Mouse (Mus musculus): ENCODE data around the gene Olfr822. TPM values are rescaled to one million over a fixed set of nuclear protein-coding genes. Genes with fewer than 3 reads are reported as not detected.

Gene Olfr822
- polyA plus RNA-seq, 1 experiment from 2014 or later = not detected

Other genes with a start within 250 kb of the Olfr822 start
- gene Olfr812, start 225.1 kb upstream of the Olfr822 start, polyA plus RNA-seq (2014; fragmentation: Nextera tagmentation; extraction: Ambion mirVana) = not detected in 2 replicates
- gene Olfr813, start 215.8 kb upstream of the Olfr822 start, polyA plus RNA-seq (2014; fragmentation: Nextera tagmentation; extraction: Ambion mirVana) = not detected in 2 replicates
- gene Olfr814, start 191.4 kb upstream of the Olfr822 start, polyA plus RNA-seq (2014; fragmentation: Nextera tagmentation; extraction: Ambion mirVana) = not detected in 2 replicates
- not detected in 2 replicates for gene Olfr815, start 165.3 kb upstream of the Olfr822 start, polyA plus RNA-seq (2014; fragmentation: Nextera tagmentation; extraction: Ambion mirVana)
- not detected in 2 replicates for gene Olfr816, start 155.6 kb upstream of the Olfr822 start, polyA plus RNA-seq (2014; fragmentation: Nextera tagmentation; extraction: Ambion mirVana)
- gene Olfr818, start 122.1 kb upstream of the Olfr822 start, polyA plus RNA-seq (2014; fragmentation: Nextera tagmentation; extraction: Ambion mirVana) = not detected in 2 replicates
- not detected in 2 replicates for gene Olfr819, start 103.9 kb upstream of the Olfr822 start, polyA plus RNA-seq (2014; fragmentation: Nextera tagmentation; extraction: Ambion mirVana)
- not detected in 2 replicates for gene Olfr247, start 95.1 kb upstream of the Olfr822 start, polyA plus RNA-seq (2014; fragmentation: Nextera tagmentation; extraction: Ambion mirVana)
- gene Gm10310, start 86.1 kb upstream of the Olfr822 start, polyA plus RNA-seq (2014; fragmentation: Nextera tagmentation; extraction: Ambion mirVana) = not detected in 2 replicates
- not detected in 2 replicates for gene Olfr820, start 58.6 kb upstream of the Olfr822 start, polyA plus RNA-seq (2014; fragmentation: Nextera tagmentation; extraction: Ambion mirVana)
- not detected in 2 replicates for gene Olfr821, start 40.9 kb upstream of the Olfr822 start, polyA plus RNA-seq (2014; fragmentation: Nextera tagmentation; extraction: Ambion mirVana)
- not detected in 2 replicates for gene Olfr823, start 44.2 kb downstream of the Olfr822 start, polyA plus RNA-seq (2014; fragmentation: Nextera tagmentation; extraction: Ambion mirVana)
- not detected in 2 replicates for gene Olfr824, start 58.8 kb downstream of the Olfr822 start, polyA plus RNA-seq (2014; fragmentation: Nextera tagmentation; extraction: Ambion mirVana)
- not detected in 2 replicates for gene Olfr825, start 95.6 kb downstream of the Olfr822 start, polyA plus RNA-seq (2014; fragmentation: Nextera tagmentation; extraction: Ambion mirVana)
- gene Olfr826, start 113.0 kb downstream of the Olfr822 start, polyA plus RNA-seq (2014; fragmentation: Nextera tagmentation; extraction: Ambion mirVana) = not detected in 2 replicates
- not detected in 2 replicates for gene Olfr827, start 143.2 kb downstream of the Olfr822 start, polyA plus RNA-seq (2014; fragmentation: Nextera tagmentation; extraction: Ambion mirVana)
- gene Neurod4, start 209.0 kb downstream of the Olfr822 start, polyA plus RNA-seq (2014; fragmentation: Nextera tagmentation; extraction: Ambion mirVana) = not detected in 2 replicates